Mouse (Mus musculus) embryonic fibroblast, embryonic 13.5 days (primary cell): ENCODE measurements around the gene Slc1a4. TPM values are rescaled to one million over a fixed set of nuclear protein-coding genes. Genes with fewer than 3 reads are reported as not detected.
A peak's percentile ranks its signal among the peaks of the same experiment; 100 is the strongest.

Experiments
- H3K27ac ChIP-seq: 2 replicates; pipeline ENCODE4 v1.5.1; 2012; ENCODE audit warnings: low read length, control low read depth, inconsistent platforms; ENCODE audit not compliant: insufficient read depth
- H3K4me1 ChIP-seq: 2 replicates; pipeline ENCODE4 v1.6.1; 2011; ENCODE audit warnings: low read length; ENCODE audit not compliant: control insufficient read depth, insufficient read depth
- H3K4me3 ChIP-seq: 2 replicates; pipeline ENCODE4 v1.5.1; 2011; ENCODE audit warnings: mild to moderate bottlenecking, control low read depth, low read length; ENCODE audit not compliant: insufficient read depth
- CTCF ChIP-seq: IDR thresholded peaks from 2 replicates; pipeline ENCODE4 v1.5.1; 2011; ENCODE audit warnings: mild to moderate bottlenecking, control low read depth, low read length, moderate library complexity, borderline replicate concordance; ENCODE audit not compliant: insufficient read depth
- POLR2A ChIP-seq: IDR thresholded peaks from 2 replicates; pipeline ENCODE4 v1.6.1; 2011; ENCODE audit warnings: low read depth, mild to moderate bottlenecking, control low read depth, low read length, moderate library complexity
- polyA plus RNA-seq: library from polyadenylated mRNA; stranded (reverse); fragments of >200 nt; gene quantifications from 2 replicates; pipeline ENCODE4 v1.2.4, GENCODE M21; 2011; ENCODE audit warnings: low read depth; ENCODE audit not compliant: missing spikeins, insufficient read length

The Slc1a4 gene
- polyA plus RNA-seq, 1 experiment: 61.5 TPM

GRCm38 (mm10) chr11:20326328-20326995 is 6.1 kb downstream of the Slc1a4 start:
- Histone ChIP-seq H3K4me3 (no peak overlapping the region), H3K27ac (no peak overlapping the region), H3K4me1 (peaks cover 7% of the 10 kb centered on the region)
- TF ChIP-seq POLR2A (no peak), CTCF (no peak)

- TF ChIP-seq CTCF (no peak), POLR2A (no peak)
- Histone ChIP-seq H3K4me3 (no peak overlapping the region), H3K4me1 (peaks cover 7% of the 10 kb centered on the region), H3K27ac (peak overlapping the region; percentile 62; the same call in 1 of the 2 replicates)
These were observed 7.3 kb downstream of the Slc1a4 start for GRCm38 (mm10) chr11:20325073-20325694.

- peaks cover 7% of the 10 kb centered on the region for H3K4me1 ChIP-seq
- H3K4me3 ChIP-seq: no peak overlapping the region
- H3K27ac ChIP-seq: no peak overlapping the region
- TF ChIP-seq POLR2A: no peak
- no peak for TF ChIP-seq CTCF
These were observed 8.5 kb downstream of the Slc1a4 start for GRCm38 (mm10) chr11:20324006-20324405.

- TF ChIP-seq CTCF (no peak), POLR2A (no peak)
- H3K27ac ChIP-seq: no peak overlapping the region
- H3K4me3 ChIP-seq: no peak overlapping the region
- H3K4me1 ChIP-seq: peaks cover 7% of the 10 kb centered on the region
These were observed 10.1 kb downstream of the Slc1a4 start for GRCm38 (mm10) chr11:20322366-20322765.

- no peak for TF ChIP-seq CTCF
- no peak for TF ChIP-seq POLR2A
- H3K4me1 ChIP-seq: peaks cover 3% of the 10 kb centered on the region
- no peak overlapping the region for H3K4me3 ChIP-seq
- no peak overlapping the region for H3K27ac ChIP-seq
These were observed 11.9 kb downstream of the Slc1a4 start for GRCm38 (mm10) chr11:20320661-20321060.

GRCm38 (mm10) chr11:20318659-20319454 is 13.7 kb downstream of the Slc1a4 start:
- Histone ChIP-seq H3K27ac (no peak overlapping the region), H3K4me1 (no peaks in the 10 kb centered on the region), H3K4me3 (no peak overlapping the region)
- TF ChIP-seq POLR2A: no peak
- no peak for TF ChIP-seq CTCF

- Histone ChIP-seq H3K27ac (no peak overlapping the region), H3K4me1 (no peaks in the 10 kb centered on the region), H3K4me3 (no peak overlapping the region)
- TF ChIP-seq POLR2A: no peak
- no peak for TF ChIP-seq CTCF
These were observed 18.9 kb downstream of the Slc1a4 start for GRCm38 (mm10) chr11:20313576-20313975.

- no peak for TF ChIP-seq CTCF
- TF ChIP-seq POLR2A: no peak
- Histone ChIP-seq H3K4me1 (no peaks in the 10 kb centered on the region), H3K27ac (peak overlapping the region; percentile 22; the same call in 1 of the 2 replicates), H3K4me3 (no peak overlapping the region)
These were observed 23.5 kb downstream of the Slc1a4 start for GRCm38 (mm10) chr11:20309044-20309443.

GRCm38 (mm10) chr11:20307409-20307808 is 25.1 kb downstream of the Slc1a4 start:
- H3K4me1 ChIP-seq: no peaks in the 10 kb centered on the region
- H3K4me3 ChIP-seq: no peak overlapping the region
- TF ChIP-seq CTCF: no peak
- H3K27ac ChIP-seq: no peak overlapping the region

GRCm38 (mm10) chr11:20305641-20306040 is 26.9 kb downstream of the Slc1a4 start:
- H3K4me1 ChIP-seq: no peaks in the 10 kb centered on the region
- H3K27ac ChIP-seq: no peak overlapping the region
- H3K4me3 ChIP-seq: no peak overlapping the region
- no peak for TF ChIP-seq POLR2A
- no peak for TF ChIP-seq CTCF
